Mouse (Mus musculus) left cerebral cortex, adult 18-20 months (tissue): Measurements from ENCODE around the gene Gpc6. TPM values are rescaled to one million over a fixed set of nuclear protein-coding genes. Genes with fewer than 3 reads are reported as not detected.
A peak's percentile ranks its signal among the peaks of the same experiment; 100 is the strongest.

ENCODE experiments used
- DNase-seq, 2 experiments: peaks; one replicate each; pipeline ENCODE4 v3.0.0; 2021 to 2022; ENCODE audit warnings: low spot score in 2 of 2, mixed read lengths in 1 of 2
- long read RNA-seq, 2 experiments: library from polyadenylated mRNA; stranded (forward); transcript quantifications; one replicate each; pipeline ENCODE4 v2.0.0; 2021
- total RNA-seq, 2 experiments: library from RNA; stranded (reverse); gene quantifications; 2 replicates each; pipeline ENCODE4 v1.2.3; 2021

The Gpc6 gene
- 10 to 100 TPM; 12.4 to 12.8 TPM for total RNA-seq
- long read RNA-seq, experiment 1, partial matches to known transcripts = 0 of 1 reads
- long read RNA-seq, experiment 1, other reads (novel, unspliced or antisense) = 1 of 1 reads
- long read RNA-seq, experiment 2, partial matches to known transcripts = 1 of 3 reads
- long read RNA-seq, experiment 2, other reads (novel, unspliced or antisense) = 2 of 3 reads

DNA sequence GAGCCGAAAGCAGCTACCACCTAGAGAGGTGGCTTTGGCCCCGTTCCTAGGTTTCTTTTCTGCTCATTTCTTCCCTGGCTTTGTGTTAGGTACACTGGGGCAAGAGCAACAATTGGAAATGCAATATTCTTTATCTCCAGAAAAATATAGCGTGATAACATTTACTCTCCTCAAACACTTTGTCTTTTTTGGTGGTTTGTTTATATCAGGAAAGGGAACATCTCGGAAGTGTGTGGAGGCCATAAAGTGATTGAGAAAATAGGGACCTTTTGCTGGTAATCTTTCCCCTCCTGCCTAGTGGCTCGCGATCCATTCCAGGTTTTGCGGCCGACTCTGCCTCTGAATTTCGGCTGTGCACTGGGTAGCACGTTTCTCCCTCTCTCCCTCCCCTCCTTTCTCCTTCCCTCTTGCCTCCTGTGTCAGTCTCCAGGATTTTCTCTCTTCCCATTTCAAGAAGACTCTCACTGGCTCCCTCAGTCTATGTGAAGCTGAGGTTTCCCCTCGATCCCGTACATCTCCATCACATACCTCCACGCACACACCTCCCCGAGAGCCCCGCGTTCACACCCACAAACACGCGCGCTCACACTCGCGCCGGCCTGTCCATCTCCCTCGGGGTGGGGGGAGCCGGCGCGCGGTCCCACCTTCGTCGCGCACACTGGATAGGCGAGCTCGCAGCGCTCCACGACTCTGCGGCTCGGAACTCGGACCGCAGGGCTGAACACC, at the start of gene Gpc6:
Gpc6 (plus strand) TSS at position 440 of the 726 bp plus-strand sequence.
- DNase-seq = peak; percentile 85 to 87

DNA sequence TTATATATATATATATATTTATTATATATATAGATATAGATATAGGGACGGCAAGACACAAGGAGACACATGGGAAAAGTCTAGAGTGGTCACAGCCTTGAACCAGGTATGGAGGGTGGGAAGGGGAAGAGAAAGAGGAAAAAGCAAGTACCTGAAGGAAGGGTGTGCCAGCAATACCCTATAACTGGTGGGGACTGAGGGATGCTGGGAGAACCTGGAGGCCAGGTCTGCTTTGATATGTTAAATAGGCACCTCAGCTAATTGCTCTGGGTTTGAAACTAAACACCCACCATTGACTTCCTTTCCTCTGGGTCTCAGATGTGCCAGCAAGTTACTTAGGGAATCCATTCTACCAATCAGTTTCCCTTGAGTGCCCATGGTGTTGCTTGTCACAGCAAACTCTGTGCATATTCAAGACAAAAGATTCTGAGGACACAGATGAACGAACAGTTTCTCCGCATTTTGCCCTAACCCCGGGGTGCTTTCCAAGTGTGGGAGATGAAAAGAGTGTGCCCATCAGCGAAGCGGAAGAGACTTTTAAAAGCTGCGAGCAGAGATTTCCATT, 42.6 kb upstream of the Gpc6 start:
- DNase-seq = no peak

DNA sequence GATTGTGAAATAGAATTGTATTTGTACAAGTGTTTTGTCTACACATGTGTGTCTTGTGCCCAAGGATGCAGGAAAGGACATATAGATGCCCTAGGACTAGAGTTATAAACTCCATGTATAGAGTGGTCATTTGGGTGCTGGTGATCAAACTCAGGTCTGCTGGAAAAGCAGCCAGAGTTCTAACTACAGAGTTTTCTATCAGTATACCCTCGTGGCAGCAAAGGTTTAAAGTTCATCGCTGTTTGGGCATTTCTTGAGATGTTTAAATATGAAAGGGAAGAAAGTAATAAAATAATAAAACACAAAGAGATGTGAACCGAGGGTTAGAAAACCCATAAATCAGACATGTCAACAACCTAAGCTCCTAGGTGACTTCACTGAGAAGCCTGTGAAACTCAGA, 30.8 kb upstream of the Gpc6 start:
- no peak for DNase-seq

DNA sequence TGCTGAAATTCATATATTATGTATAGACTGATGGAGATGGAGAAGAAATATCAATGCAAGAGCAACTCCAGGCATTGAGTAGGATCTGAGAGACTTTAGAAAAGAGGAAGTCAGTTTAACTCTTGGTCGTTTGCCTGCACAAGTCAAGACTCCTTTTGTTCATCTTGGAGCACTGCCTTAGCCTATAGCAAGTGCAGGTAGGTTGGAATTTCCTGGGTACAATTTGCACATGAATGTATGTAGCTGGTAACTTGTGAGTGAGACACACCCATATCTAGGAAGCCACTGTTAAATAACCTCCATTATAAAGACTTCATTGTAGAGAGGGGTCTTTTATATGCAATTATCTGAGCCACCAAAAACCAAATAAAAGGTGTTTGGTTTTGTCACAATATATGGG, 27.1 kb upstream of the Gpc6 start:
- no peak for DNase-seq

DNA sequence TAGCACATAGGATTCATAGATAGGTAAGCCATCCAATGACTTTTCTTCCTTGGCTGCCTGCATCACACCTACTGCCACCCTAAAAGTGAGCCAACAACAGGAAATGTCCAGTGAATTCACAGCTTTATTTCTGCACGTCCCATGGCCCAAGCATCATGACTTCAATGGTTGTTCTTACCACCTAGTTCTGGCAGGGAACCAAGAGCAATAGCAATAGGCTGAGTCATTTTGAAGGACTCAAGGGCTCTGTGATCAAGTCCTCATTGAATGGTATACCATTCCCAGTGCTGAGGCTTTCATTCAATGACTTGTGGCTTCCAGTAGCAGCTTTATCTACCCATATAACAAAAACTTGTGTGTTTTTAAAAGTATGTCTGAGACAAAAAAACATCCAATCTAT, 13.3 kb upstream of the Gpc6 start:
- DNase-seq = no peak

DNA sequence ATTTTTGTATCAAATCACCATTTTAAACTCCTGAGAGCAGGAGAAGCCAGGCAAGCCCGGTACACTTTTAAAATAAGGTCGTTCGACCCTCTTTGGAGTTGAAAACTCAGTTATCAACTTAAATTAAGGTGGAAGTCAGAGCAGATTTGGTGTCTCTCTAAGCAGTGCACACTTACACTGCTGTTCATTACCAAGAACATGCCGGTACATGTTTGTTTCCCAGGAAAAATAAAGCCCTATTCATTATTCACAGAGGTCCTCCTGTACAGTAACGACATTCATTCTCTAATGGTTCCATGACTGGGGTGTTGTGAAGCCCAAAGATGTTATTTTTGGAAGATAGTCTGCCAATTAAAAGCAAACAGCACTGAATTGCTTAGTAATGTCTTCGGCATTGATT, 8.2 kb upstream of the Gpc6 start:
- no peak for DNase-seq

DNA sequence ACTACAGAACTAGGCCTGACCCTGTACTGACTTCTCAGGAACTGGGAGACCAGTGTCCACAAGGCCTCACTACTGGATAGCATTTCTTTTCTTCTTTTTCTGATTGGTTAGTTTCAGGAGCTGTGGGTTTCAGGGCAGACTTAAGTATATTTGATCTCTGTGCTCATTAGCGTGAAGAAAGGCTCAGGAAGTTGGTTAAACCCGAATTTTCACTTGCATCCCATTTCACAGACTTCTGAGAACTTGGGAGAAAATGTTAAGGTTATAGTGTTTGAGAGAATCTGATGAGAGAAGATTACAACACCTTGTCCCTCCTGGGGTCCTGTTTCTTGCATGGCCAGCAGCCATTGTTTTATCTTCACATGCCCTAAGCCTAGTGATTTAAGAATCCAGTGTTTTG, 849 bp upstream of the Gpc6 start:
- DNase-seq = no peak

DNA sequence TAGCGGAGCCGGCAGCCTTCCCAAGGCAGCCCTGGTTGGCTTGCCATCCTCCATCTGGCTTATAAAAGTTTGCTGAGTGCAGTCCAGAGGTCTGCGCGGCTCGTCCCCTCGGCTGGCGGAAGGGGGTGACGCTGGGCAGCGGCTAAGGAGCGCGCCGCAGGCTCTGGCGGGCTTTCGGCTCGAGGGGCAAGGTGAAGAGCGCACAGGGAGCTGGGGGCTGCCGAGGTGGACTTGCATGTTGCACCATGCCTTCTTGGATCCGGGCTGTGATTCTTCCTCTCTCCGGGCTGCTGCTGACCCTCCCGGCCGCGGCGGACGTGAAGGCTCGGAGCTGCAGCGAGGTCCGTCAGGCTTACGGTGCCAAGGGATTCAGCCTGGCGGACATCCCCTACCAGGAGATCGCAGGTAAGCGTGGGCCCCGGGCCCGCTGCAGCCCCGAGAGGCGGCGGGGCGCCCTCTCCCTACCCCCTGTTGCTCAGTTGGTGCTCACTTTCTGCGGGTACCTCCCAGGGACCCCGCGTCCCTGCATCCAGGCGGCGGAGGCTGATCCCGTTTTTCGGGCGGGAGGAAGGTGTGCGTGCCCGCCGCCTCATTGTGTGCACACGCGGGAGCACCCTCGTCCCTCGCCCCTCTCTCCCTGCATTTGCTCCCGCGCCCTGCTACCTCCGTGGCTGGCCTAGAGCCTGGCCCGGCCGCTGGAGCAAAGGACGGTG, 732 bp downstream of the Gpc6 start:
- peak; percentile 19 to 49 for DNase-seq

DNA sequence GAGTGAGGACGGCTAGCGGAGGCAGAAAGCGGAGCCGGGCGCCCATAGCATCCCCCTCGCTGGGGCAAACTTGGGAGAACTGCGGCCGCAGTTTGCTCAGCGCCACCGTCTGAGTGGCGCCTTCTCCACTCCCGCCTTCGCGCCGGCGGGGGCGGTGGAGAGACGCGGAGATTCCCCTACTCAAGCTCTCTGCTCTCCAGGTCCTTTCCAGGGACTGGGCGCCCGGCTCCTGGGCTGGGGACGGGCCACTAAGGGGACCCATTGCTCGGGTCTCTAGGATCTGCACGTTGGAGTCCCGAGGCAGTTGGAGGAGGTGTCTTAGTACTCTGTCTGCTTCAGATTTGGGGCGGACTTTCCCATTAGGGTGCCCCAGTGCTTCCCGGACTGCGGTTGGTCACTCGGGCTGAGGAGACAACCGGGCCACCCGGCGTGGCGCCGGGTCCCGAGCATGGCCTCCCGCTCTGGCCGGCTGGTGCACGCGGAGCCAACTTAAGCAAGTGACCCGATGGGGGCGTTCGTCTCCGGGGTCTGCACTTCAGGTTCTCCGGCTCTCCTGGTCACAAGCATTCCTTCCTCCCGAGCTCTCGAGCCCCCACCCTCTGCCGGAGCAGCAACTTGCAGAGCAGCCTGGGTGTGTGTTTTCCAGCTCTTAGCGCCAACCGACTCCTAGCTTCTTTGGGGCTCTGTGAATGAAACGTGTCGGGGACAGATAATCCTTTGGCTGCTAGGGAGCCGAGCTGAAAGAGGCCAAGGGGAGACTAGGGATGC, 1.5 kb downstream of the Gpc6 start:
- peak; percentile 54 to 72 for DNase-seq

DNA sequence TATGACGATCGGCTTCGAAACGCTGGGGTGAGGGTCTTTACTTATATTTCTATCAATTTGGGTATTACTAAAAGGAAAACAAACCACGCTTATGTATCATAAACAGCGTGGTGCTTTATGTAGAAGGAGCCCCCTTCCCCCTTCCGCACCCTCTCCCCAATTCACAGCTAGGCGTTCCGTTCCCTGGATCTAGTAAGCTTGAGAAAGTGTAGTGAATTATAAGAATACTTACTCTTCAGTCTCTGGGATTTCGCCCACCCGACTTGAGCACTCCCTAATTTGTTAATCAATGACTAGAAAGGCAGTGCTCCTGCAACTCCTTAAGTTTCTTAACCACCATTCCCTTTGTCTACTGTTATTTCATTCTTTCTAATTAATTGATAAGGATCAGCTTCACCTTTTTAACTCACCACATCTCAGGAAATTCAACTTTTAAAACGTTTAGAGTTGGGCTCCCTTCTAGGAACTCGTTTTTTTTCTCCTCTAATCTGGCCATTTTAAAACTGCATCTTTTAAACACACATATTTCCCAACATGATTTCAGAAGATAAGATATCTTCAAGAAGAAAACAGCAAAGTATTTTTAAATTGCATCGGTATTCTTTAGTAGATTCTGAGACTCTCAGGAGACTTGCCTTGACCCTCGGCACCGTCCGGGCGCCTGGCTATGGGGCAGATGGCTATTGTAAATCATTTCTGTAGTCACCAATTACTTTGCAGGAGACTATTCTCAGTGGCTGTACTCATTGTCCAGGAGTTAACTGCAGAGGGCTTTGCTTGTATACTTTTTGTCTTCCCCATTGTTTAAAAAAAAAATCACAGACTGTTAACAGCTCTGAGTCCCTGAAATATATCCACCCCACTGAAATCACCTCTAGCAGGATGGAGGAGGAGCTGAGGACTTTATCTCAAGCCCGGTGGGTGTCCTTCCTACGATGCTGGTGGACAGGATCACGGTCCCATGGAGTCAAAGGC, 2.5 kb downstream of the Gpc6 start:
- no peak for DNase-seq

DNA sequence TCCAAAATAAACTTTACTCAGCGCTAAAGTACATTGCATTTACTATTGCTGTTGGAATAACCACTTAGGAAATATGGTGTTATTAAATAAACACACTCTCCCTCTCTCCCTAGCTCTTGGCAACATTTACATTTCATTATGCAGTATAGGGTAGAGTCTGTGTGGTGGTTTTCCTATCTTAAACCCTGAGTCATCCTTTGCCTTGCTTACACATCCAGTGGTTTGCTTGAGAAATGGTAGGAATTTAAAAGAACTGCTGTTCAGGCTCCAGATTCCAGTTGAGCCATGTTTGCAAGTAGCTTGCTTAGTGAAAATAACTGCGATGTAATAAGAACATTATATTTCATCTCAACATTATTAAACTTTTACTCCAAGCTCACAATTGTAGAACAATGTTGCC, 3.3 kb downstream of the Gpc6 start:
- no peak for DNase-seq

DNA sequence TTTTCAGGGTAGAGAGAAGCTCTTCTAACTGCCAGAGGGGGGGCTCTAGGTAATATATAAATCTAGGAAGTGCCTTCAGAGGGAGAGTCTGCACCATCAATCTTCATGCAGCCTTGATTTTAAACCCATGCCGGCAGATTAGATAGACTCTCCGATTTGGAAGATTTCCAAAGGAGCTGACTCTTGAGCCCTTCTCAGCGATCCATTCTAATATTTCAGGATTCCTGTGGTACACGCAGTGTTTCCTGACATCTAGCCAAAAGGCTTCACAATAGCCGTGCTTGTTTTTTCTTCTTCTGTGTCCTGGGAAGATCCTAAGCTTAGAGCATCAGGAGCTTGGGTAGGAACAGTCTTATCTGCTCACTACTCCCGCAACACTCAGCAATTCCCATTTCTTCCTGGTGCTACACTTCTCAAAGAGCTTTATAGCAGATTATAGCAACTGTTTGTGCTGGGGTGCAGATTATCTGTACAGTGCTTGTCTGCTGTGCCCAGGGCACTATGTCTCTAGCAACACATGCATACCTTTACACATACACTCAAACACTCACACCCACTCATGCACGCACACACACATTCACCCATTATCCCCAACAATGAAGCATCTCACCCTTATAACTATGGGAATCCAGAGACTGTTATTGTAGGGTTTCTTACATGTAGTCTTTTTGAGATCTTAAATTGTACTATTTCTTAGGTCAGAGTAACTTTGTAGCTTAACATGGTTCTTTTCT, 3.8 kb downstream of the Gpc6 start:
- DNase-seq = no peak

DNA sequence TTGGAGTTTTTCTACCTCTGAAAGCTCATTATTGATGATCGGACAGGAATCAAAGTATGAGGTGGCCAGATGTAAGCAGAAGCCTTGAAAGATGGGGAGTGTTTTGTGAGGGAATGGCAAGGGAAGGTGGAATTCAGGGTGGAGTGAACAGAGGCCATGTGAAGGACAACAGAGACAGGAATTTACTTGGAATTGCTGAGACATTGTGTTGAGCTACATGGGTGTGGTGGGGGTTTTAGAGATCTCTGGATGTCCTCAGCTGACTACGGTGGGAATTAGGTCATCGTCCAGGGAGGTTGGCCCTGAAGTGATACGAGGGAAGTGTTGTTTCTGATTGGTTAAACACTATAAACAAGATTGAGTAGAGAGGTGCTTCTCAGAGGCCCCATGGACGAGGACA, 8.7 kb downstream of the Gpc6 start:
- DNase-seq = no peak

DNA sequence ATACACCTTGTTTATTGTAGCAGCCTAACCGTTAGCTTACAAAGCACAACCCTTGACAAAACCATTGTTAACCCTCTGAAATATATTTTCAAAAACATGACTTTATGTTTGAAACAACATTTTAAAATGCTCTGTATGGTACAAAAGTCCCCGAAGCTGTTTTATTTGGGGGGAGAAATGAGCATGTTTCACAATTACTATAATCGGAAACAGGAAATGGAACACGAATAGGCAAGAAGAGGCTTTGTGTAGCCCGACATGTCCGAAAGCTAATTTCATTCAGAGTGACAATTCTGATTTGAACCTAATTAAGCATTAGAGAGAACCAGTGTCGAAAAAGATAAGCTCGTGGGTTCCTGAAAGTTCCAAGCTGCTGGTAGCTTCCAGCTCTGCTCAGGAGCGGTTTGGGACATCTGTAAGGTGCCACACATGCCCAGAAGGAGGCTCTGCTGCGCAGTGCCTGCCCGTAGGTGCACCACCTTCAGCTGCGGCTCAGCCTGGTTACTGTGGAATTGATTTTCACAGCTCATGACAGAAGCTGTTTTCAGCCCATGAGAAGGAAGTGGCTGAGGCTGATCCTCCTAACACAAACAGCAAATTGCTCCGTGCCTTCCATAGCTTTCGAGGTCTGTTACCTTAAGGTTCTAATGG, 12.9 kb downstream of the Gpc6 start:
- DNase-seq = peak; percentile 16 to 33

DNA sequence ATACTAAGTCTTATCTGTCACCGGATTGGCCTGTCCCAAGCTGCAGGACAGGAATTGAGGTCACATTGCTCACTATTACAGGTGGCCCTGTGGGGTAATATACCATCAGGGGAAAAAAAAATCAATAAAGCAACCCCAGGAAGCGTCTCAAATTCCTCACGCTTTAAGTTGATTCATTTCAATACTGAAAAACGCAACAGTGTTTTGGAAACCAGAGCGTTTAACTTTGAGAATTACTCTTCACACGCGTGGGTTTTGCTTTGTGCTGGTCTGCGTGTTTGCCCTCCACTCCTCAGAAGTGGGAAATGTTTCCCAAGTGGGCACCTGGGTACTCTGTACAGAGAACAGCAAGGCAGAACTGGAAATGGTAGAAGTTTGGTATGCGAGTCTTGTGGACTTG, 13.6 kb downstream of the Gpc6 start:
- no peak for DNase-seq

DNA sequence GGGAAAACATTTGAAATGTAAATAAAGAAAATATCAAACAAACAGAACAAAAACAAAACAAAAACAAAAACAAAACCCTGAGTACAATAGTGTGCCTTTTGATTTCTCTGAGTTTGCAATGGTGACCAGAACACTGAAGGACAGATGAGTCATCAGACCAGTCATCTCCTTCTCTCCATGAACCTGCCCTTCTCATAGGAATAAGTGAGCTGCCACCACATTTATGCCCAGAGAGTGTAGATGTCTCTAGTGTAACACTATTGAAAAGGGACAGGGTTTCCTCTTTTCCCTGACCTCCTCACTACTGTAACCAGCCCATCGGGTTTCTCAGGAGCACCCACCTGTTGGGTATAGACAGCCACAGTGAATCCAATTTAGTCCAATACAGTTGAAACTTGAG, 14.4 kb downstream of the Gpc6 start:
- no peak for DNase-seq

DNA sequence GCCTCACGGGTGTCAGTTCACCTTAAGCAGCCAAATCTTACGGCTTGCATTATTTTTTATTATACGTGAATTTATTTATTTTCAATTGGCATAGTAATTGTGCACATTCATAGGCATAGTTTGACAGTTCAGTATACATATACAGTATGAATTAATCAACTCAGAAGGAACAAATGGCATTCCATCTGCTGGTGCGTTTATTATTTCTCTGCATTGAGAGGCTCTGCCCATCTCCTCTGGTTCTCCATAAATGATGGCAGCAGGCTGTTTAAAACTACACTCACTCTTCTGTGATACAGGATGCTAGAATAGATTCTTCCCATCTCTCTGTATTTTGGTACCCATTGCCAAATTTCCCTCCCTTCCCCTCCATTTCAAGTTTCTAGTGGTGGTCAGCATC, 16.7 kb downstream of the Gpc6 start:
- DNase-seq = no peak

DNA sequence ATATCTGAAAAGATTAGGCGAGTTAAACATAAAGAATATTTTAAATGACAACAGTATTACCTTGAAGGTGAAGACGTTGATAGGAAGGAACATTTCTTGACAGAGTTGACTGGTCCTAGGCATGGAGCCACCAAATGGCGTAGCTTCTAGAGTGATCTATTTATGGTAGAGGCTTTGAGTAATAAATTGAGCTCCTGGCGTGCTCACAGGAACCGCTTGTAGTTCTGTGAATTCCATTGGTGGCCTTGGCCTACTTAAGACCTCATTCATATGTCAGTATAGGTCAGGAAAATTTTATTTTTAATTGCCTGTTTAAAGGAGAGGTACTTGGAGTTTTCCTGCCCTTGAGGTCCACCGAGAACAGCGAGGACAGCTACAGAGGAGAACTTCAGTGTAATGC, 18.6 kb downstream of the Gpc6 start:
- no peak for DNase-seq

DNA sequence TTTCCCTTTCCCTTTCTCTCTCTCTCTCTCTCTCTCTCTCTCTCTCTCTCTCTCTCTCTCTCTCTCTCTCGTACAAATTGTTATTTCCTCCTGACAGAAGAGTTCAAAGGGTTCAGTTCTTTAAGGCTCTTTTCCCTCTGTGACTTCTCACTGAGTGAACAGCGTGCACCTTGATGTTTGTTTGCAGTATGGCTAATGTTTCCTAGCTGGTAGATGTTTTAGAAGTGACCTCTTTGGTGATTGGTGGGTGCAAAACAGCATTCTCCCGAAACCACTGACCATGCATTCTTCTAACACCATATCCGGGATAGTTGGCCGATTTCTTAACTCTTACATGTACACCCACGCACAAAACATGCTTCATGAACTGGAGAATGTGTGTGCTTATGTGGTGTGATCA, 20.9 kb downstream of the Gpc6 start:
- no peak for DNase-seq
